Mouse (Mus musculus): ENCODE results near the gene Fmnl2. TPM values are rescaled to one million over a fixed set of nuclear protein-coding genes. Genes with fewer than 3 reads are reported as not detected.
A peak's percentile ranks its signal among the peaks of the same experiment; 100 is the strongest.

Fmnl2 gene
- total and polyA plus RNA-seq, 2 experiments: 0.94 to 4.4 TPM

DNA sequence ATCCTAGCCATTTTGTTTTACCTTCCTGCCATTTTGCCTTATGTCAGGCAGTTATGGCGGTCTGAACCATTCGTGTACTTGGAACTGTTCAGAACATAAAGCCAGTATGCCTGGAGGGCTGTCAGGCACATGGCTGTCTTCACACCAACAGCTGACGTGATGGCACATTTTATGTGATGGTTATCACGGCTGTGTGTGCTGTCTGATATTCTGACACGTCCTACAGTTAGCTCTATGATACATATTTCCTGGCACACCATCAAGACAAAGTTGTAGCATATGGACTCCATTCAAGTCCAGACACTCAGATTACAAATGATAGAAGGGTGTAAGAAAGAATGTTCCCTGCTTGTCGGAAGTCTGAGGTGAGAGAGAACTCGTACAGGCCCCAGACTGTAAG is 248.4 kb downstream of the Fmnl2 start:
- DNase-seq (ENCODE audit: extremely low read depth, low read depth, low spot score): no peak
- no peak overlapping the region for H3K9ac ChIP-seq (ENCODE audit: low read depth, low read length)
- no peaks in the 10 kb centered on the region for H3K4me1 ChIP-seq (ENCODE audit: control insufficient read depth, insufficient read depth, low read length)
- H3K27me3 ChIP-seq (ENCODE audit: control insufficient read depth, insufficient read depth, low read length): no peaks in the 10 kb centered on the region
- peaks cover 12% of the 10 kb centered on the region for H3K36me3 ChIP-seq (ENCODE audit: control insufficient read depth, insufficient read depth, low read length)
- TF ChIP-seq CTCF (IDR thresholded peaks at IDR 0.05; ENCODE audit: low read depth, low read length) (no peak), POLR2A (IDR thresholded peaks at IDR 0.05; ENCODE audit: extremely low read depth, insufficient read depth, low read length) (no peak)
- WGBS: 90% methylated on average over 7 of the region's 7 CpGs
- H3K79me2 ChIP-seq (ENCODE audit: control insufficient read depth, insufficient read depth, low read length): no peaks in the 10 kb centered on the region
- no peak overlapping the region for H3K4me3 ChIP-seq (ENCODE audit: insufficient read depth, low read depth, low read length)
- H3K27ac ChIP-seq (replicated peaks; ENCODE audit: insufficient read depth, low read depth, low read length): no peak overlapping the region

DNA sequence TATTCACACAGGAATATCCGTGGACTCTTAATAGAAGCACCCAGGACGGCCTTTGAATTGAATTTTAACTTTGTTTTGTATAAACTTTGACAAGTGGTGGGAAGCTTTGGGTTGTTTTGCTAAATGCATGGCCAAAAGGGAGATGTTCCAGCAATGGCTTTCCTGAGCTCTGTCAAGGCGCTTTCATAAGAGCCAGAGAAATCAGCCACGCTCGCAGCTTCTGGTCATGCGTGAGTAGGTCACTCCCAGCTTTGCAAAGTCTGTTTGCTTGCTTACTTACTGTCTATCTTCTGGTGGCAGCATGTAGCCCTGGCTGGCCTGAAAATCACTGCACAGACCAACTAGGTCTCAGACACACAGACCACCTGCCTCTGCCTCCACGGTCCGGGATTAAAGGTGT is 248.8 kb downstream of the Fmnl2 start:
- H3K79me2 ChIP-seq (ENCODE audit: control insufficient read depth, insufficient read depth, low read length): no peaks in the 10 kb centered on the region
- over 99% methylated on average over 8 of the region's 8 CpGs for WGBS

DNA sequence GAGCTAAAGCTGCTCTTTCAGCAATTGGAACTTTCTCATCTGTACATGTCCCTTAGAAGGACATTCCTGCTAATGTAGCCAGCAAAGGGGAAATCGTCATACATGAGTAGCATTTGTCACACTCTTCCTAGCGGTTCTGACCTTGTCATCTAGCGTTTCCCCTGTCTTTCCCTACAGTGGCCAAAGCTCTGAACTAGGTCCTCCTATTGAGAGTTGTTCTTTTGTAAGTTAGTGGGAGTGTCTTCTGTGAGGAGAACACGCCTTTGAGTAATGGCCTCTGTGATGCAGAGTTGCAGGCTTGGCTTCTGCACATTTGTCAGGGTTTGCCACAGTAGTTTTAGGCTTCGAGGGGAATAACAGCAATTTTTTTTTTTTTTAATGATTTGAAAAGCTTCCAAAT is 250.9 kb downstream of the Fmnl2 start:
- TF ChIP-seq CTCF (IDR thresholded peaks at IDR 0.05; ENCODE audit: low read depth, low read length) (no peak), POLR2A (IDR thresholded peaks at IDR 0.05; ENCODE audit: extremely low read depth, insufficient read depth, low read length) (no peak)
- Histone ChIP-seq H3K27me3 (ENCODE audit: control insufficient read depth, insufficient read depth, low read length) (no peaks in the 10 kb centered on the region), H3K9ac (ENCODE audit: low read depth, low read length) (no peak overlapping the region), H3K4me3 (ENCODE audit: insufficient read depth, low read depth, low read length) (no peak overlapping the region), H3K27ac (replicated peaks; ENCODE audit: insufficient read depth, low read depth, low read length) (no peak overlapping the region), H3K79me2 (ENCODE audit: control insufficient read depth, insufficient read depth, low read length) (no peaks in the 10 kb centered on the region), H3K4me1 (ENCODE audit: control insufficient read depth, insufficient read depth, low read length) (no peaks in the 10 kb centered on the region), H3K36me3 (ENCODE audit: control insufficient read depth, insufficient read depth, low read length) (peaks cover 12% of the 10 kb centered on the region)
- WGBS: 90% methylated on average over 5 of the region's 5 CpGs
- no peak for DNase-seq (ENCODE audit: extremely low read depth, low read depth, low spot score)

More for the DNA sequence above, 248.8 kb downstream of the Fmnl2 start:
- H3K36me3 ChIP-seq (ENCODE audit: control insufficient read depth, insufficient read depth, low read length): peaks cover 12% of the 10 kb centered on the region
- no peak for TF ChIP-seq CTCF (IDR thresholded peaks at IDR 0.05; ENCODE audit: low read depth, low read length)
- no peak for TF ChIP-seq POLR2A (IDR thresholded peaks at IDR 0.05; ENCODE audit: extremely low read depth, insufficient read depth, low read length)
- no peaks in the 10 kb centered on the region for H3K4me1 ChIP-seq (ENCODE audit: control insufficient read depth, insufficient read depth, low read length)
- H3K4me3 ChIP-seq (ENCODE audit: insufficient read depth, low read depth, low read length): no peak overlapping the region
- no peaks in the 10 kb centered on the region for H3K27me3 ChIP-seq (ENCODE audit: control insufficient read depth, insufficient read depth, low read length)
- H3K9ac ChIP-seq (ENCODE audit: low read depth, low read length): no peak overlapping the region
- DNase-seq (ENCODE audit: extremely low read depth, low read depth, low spot score): no peak
- no peak overlapping the region for H3K27ac ChIP-seq (replicated peaks; ENCODE audit: insufficient read depth, low read depth, low read length)

DNA sequence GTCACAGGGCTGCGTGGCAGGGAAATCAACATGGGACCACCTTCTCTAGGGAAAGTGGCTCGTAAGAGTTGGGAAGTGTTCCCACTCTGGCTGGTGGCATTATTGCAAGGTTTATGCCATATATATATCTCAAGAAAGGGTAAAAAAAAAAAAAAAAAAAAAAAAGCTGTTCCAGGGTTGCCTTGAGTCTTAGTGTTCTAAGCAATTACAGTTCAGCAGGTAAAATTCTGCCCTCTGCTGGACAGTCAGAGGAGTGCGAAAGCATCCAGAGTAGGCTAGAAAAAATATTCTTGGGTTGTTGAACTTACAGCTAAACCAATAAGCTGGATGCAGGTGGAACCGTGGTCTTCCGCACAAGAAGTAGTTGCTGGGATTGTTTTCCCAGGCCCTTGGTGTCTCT is 264.1 kb downstream of the Fmnl2 start:
- Histone ChIP-seq H3K36me3 (ENCODE audit: control insufficient read depth, insufficient read depth, low read length) (peaks cover 11% of the 10 kb centered on the region; the same call in 1 of the 2 replicates), H3K79me2 (ENCODE audit: control insufficient read depth, insufficient read depth, low read length) (no peaks in the 10 kb centered on the region), H3K4me3 (ENCODE audit: insufficient read depth, low read depth, low read length) (no peak overlapping the region), H3K4me1 (ENCODE audit: control insufficient read depth, insufficient read depth, low read length) (no peaks in the 10 kb centered on the region), H3K9ac (ENCODE audit: low read depth, low read length) (no peak overlapping the region), H3K27me3 (ENCODE audit: control insufficient read depth, insufficient read depth, low read length) (no peaks in the 10 kb centered on the region), H3K27ac (replicated peaks; ENCODE audit: insufficient read depth, low read depth, low read length) (no peak overlapping the region)
- peak; percentile 34 for TF ChIP-seq CTCF (IDR thresholded peaks at IDR 0.05; ENCODE audit: low read depth, low read length)
- no peak for TF ChIP-seq POLR2A (IDR thresholded peaks at IDR 0.05; ENCODE audit: extremely low read depth, insufficient read depth, low read length)
- peak; percentile 24 for DNase-seq (ENCODE audit: extremely low read depth, low read depth, low spot score)
- 69% methylated on average over 5 of the region's 5 CpGs for WGBS

DNA sequence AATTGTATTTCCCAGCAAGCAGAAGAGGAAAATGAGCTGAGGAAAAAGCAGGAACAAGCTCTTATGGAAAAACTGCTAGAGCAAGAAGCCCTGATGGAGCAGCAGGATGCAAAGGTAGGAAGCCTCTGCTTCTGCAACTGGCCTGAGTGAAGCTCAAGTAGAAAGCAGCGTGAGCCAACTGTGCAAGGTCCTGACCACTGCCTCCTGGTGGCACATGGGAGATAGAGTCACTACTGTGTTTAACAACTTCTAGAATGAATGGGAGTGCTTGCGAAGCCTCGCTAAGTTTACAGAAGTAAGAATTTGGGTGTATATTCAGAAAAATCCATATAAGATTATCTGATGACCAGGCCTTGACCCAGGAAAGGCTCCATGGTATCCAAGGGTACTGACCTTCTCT is 268.3 kb downstream of the Fmnl2 start:
- Histone ChIP-seq H3K27ac (replicated peaks; ENCODE audit: insufficient read depth, low read depth, low read length) (no peak overlapping the region), H3K9ac (ENCODE audit: low read depth, low read length) (no peak overlapping the region), H3K79me2 (ENCODE audit: control insufficient read depth, insufficient read depth, low read length) (no peaks in the 10 kb centered on the region), H3K36me3 (ENCODE audit: control insufficient read depth, insufficient read depth, low read length) (peaks cover 9% of the 10 kb centered on the region; the same call in 1 of the 2 replicates), H3K27me3 (ENCODE audit: control insufficient read depth, insufficient read depth, low read length) (no peaks in the 10 kb centered on the region), H3K4me1 (ENCODE audit: control insufficient read depth, insufficient read depth, low read length) (no peaks in the 10 kb centered on the region), H3K4me3 (ENCODE audit: insufficient read depth, low read depth, low read length) (no peak overlapping the region)
- WGBS: 93% methylated on average over 3 of the region's 3 CpGs
- TF ChIP-seq CTCF (IDR thresholded peaks at IDR 0.05; ENCODE audit: low read depth, low read length) (0 out of 2 replicates have a peak, but pooled peaks have one; percentile 17), POLR2A (IDR thresholded peaks at IDR 0.05; ENCODE audit: extremely low read depth, insufficient read depth, low read length) (no peak)
- DNase-seq (ENCODE audit: extremely low read depth, low read depth, low spot score): no peak

DNA sequence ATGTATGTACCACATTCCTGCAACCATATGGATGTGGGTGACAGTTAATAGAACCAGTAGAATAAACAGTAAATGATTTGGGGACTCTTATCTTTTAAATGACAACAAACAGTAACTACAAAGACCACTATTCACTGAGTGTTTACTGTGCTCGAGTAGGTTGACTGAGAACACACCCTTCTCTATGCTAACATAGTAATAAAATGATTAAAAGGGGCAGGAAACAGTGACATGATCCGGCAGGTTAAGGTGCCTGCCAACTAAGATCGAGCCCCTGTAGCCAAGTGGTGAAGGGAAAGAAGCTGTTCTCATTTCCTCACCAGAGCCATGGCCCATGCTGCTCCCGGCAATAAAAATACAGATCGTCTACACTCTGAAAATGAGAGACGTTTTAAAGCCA is 271.4 kb downstream of the Fmnl2 start:
- 76% methylated on average over 6 of the region's 6 CpGs for WGBS

More for the DNA sequence above, 271.4 kb downstream of the Fmnl2 start:
- Histone ChIP-seq H3K27ac (replicated peaks; ENCODE audit: insufficient read depth, low read depth, low read length) (no peak overlapping the region), H3K27me3 (ENCODE audit: control insufficient read depth, insufficient read depth, low read length) (no peaks in the 10 kb centered on the region), H3K9ac (ENCODE audit: low read depth, low read length) (no peak overlapping the region), H3K4me3 (ENCODE audit: insufficient read depth, low read depth, low read length) (no peak overlapping the region), H3K36me3 (ENCODE audit: control insufficient read depth, insufficient read depth, low read length) (peaks cover 16% of the 10 kb centered on the region; the same call in 1 of the 2 replicates), H3K4me1 (ENCODE audit: control insufficient read depth, insufficient read depth, low read length) (no peaks in the 10 kb centered on the region), H3K79me2 (ENCODE audit: control insufficient read depth, insufficient read depth, low read length) (no peaks in the 10 kb centered on the region)
- no peak for DNase-seq (ENCODE audit: extremely low read depth, low read depth, low spot score)
- TF ChIP-seq POLR2A (IDR thresholded peaks at IDR 0.05; ENCODE audit: extremely low read depth, insufficient read depth, low read length) (no peak), CTCF (IDR thresholded peaks at IDR 0.05; ENCODE audit: low read depth, low read length) (no peak)

Measured in liver, adult 2 months (tissue).